Mouse (Mus musculus) limb, embryonic 12.5 days (tissue): ENCODE data around the gene Trim14. TPM values are rescaled to one million over a fixed set of nuclear protein-coding genes. Genes with fewer than 3 reads are reported as not detected.

ENCODE experiments used
- ATAC-seq: fragments of 200-750 bp; cut with Nextera tagmentation; 2 replicates; pipeline ENCODE4 v1.8.0; 2017; ENCODE audit warnings: low read depth, moderate TSS enrichment; ENCODE audit not compliant: insufficient number of reproducible peaks, insufficient read depth, low FRiP score, low TSS enrichment
- H3K27ac ChIP-seq: fragments of 300-500 bp; sonication (generic); 2 replicates; pipeline ENCODE4 v1.5.1; 2016; ENCODE audit warnings: mild to moderate bottlenecking, moderate library complexity
- H3K27me3 ChIP-seq: fragments of 300-500 bp; sonication (generic); 2 replicates; pipeline ENCODE4 v1.6.1; 2016; ENCODE audit warnings: mild to moderate bottlenecking, moderate library complexity
- H3K36me3 ChIP-seq: fragments of 300-500 bp; sonication (generic); 2 replicates; pipeline ENCODE4 v1.6.1; 2016; ENCODE audit warnings: mild to moderate bottlenecking, moderate library complexity
- H3K4me1 ChIP-seq: fragments of 300-500 bp; sonication (generic); replicated peaks from 2 replicates; pipeline ENCODE4 v1.6.1; 2016
- H3K4me2 ChIP-seq: fragments of 300-500 bp; sonication (generic); 2 replicates; pipeline ENCODE4 v1.6.1; 2016; ENCODE audit warnings: mild to moderate bottlenecking, moderate library complexity
- H3K4me3 ChIP-seq: fragments of 300-500 bp; sonication (generic); replicated peaks from 2 replicates; pipeline ENCODE4 v1.5.1; 2016; ENCODE audit warnings: mild to moderate bottlenecking
- H3K9ac ChIP-seq: fragments of 300-500 bp; sonication (generic); replicated peaks from 2 replicates; pipeline ENCODE4 v1.6.1; 2016; ENCODE audit warnings: mild to moderate bottlenecking, moderate library complexity
- H3K9me3 ChIP-seq: fragments of 300-500 bp; sonication (generic); 2 replicates; pipeline ENCODE4 v1.6.1; 2016; ENCODE audit warnings: mild to moderate bottlenecking, moderate library complexity
- WGBS: fragments of 180-500 bp; shearing (Covaris S2); methylation state at CpG from one replicate; pipeline ENCODE4 v1.1.7; 2016; 5-methylcytosine and 5-hydroxymethylcytosine counted together
- polyA plus RNA-seq: library from polyadenylated mRNA; unstranded; fragments of >200 nt; fragmentation: Nextera tagmentation; extraction: Ambion mirVana; gene quantifications from 2 replicates; pipeline ENCODE4 v1.2.1, GENCODE M21; 2016

Gene Trim14
- polyA plus RNA-seq, 1 experiment from 2014 or later: 0.43 TPM

- Histone ChIP-seq H3K4me1 (0 out of 2 replicates have a peak, but pooled peaks cover 9% of the 10 kb centered on the region), H3K27me3 (no peaks in the 10 kb centered on the region), H3K9me3 (0 out of 2 replicates have a peak, but pooled peaks cover 4% of the 10 kb centered on the region), H3K4me3 (no peak overlapping the region), H3K27ac (no peak overlapping the region), H3K36me3 (no peaks in the 10 kb centered on the region), H3K9ac (no peak overlapping the region), H3K4me2 (no peak overlapping the region)
- WGBS: 32% methylated on average over 9 of the region's 9 CpGs
- no peak for ATAC-seq
These were observed 38.2 kb upstream of the Trim14 start for GRCm38 (mm10) chr4:46574024-46574753.

- Histone ChIP-seq H3K27me3 (no peaks in the 10 kb centered on the region), H3K4me2 (no peak overlapping the region), H3K9me3 (no peaks in the 10 kb centered on the region), H3K9ac (no peak overlapping the region), H3K27ac (no peak overlapping the region), H3K4me1 (0 out of 2 replicates have a peak, but pooled peaks cover 9% of the 10 kb centered on the region), H3K4me3 (no peak overlapping the region), H3K36me3 (no peaks in the 10 kb centered on the region)
- 75% methylated on average over 4 of the region's 4 CpGs for WGBS
- no peak for ATAC-seq
These were observed 36.7 kb upstream of the Trim14 start for GRCm38 (mm10) chr4:46572616-46573015.

GRCm38 (mm10) chr4:46571744-46572143, 35.8 kb upstream of the Trim14 start:
- Histone ChIP-seq H3K4me2 (no peak overlapping the region), H3K27ac (no peak overlapping the region), H3K27me3 (no peaks in the 10 kb centered on the region), H3K4me3 (no peak overlapping the region), H3K4me1 (0 out of 2 replicates have a peak, but pooled peaks cover 9% of the 10 kb centered on the region), H3K36me3 (no peaks in the 10 kb centered on the region), H3K9me3 (no peaks in the 10 kb centered on the region), H3K9ac (no peak overlapping the region)
- no peak for ATAC-seq
- WGBS: 91% methylated on average over 9 of the region's 9 CpGs

GRCm38 (mm10) chr4:46569671-46570070, 33.7 kb upstream of the Trim14 start:
- Histone ChIP-seq H3K4me3 (no peak overlapping the region), H3K27ac (no peak overlapping the region), H3K36me3 (no peaks in the 10 kb centered on the region), H3K9ac (no peak overlapping the region), H3K4me2 (no peak overlapping the region), H3K9me3 (no peaks in the 10 kb centered on the region), H3K27me3 (no peaks in the 10 kb centered on the region), H3K4me1 (0 out of 2 replicates have a peak, but pooled peaks cover 8% of the 10 kb centered on the region)
- no peak for ATAC-seq
- WGBS: 39% methylated on average over 5 of the region's 5 CpGs

DNA sequence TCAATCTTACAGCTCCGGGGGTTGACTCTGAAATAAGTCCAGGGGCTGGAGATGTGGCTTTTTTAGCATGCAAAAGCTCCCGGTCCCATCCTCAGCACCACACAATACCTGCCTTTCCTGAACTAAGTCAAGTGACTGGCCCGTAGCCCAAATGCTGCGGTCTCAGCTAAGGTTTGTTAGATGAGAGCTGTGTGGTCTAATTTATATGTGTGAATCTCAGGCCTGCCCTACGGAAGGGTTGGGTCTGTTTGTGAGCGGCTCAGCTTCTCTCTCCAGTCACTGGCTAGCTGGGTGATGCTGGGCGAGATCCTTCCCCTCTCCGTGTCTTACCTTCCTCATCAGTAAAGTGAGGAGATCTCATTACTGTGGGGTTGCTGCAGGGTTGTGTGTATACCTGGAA, 32.2 kb upstream of the Trim14 start:
- no peak overlapping the region for H3K27ac ChIP-seq
- H3K4me2 ChIP-seq: no peak overlapping the region
- H3K36me3 ChIP-seq: no peaks in the 10 kb centered on the region
- H3K9ac ChIP-seq: no peak overlapping the region
- no peak for ATAC-seq
- no peak overlapping the region for H3K4me3 ChIP-seq
- no peaks in the 10 kb centered on the region for H3K9me3 ChIP-seq
- no peaks in the 10 kb centered on the region for H3K4me1 ChIP-seq
- 87% methylated on average over 8 of the region's 8 CpGs for WGBS
- no peaks in the 10 kb centered on the region for H3K27me3 ChIP-seq

DNA sequence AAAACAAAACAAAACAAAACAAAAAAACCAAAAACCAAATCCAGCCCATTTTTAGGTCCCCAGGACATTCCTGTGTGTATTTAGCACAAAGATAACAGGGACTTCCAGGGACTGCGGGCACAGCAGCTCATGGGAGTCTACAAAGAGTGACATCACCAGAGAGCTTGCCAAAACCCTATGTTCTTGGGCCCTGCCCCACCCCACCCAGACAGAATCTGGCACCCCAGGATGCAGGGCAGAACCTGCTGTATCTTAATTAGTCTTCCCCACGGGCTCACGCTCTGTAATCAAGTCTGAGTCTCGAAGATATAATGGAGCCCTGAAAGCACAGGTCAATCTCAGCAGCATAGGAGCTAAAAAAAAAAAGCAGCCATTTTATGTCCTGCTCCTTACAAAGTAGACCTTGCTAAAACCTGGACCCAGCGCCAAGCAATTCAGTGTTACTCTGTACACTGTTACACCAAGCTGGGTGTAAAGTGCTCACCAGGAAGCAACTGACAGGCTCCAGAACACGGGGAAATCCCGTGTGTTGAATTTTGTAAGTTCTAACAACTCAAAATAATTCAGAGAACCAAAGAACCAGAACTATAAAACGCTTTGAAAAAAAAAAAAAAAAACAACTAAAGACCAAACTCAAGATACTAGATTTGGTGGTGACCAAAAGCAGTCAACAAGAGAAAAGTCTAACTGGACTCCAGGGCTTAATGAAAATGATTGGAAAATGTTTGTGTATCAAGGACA, 31.2 kb upstream of the Trim14 start:
- Histone ChIP-seq H3K36me3 (no peaks in the 10 kb centered on the region), H3K4me2 (no peak overlapping the region), H3K9ac (no peak overlapping the region), H3K27me3 (no peaks in the 10 kb centered on the region), H3K9me3 (no peaks in the 10 kb centered on the region), H3K27ac (no peak overlapping the region), H3K4me1 (no peaks in the 10 kb centered on the region), H3K4me3 (no peak overlapping the region)
- no peak for ATAC-seq
- 72% methylated on average over 8 of the region's 8 CpGs for WGBS

GRCm38 (mm10) chr4:46565393-46565955, 29.5 kb upstream of the Trim14 start:
- no peak for ATAC-seq
- H3K4me3 ChIP-seq: no peak overlapping the region
- WGBS: 89% methylated on average over 4 of the region's 4 CpGs

DNA sequence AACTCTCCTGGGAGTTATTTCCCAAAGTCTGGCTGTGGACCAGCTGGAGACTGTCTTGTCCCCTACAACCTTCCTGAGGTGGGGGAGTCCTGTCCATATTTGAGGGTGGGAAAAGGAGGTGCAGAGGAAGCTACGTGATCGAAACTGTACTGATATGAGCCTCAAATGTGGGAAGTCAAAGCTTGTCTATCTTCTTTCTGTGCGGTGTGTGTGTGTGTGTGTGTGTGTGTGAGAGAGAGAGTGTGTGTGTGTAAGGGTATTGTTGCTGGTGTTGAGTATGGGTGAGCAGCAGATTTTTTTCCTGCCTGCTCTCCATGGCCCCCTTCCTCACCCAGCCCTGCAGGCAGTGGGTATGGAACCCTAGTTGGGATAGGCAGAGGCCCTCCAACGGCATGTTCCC, 28.3 kb upstream of the Trim14 start:
- H3K27ac ChIP-seq: no peak overlapping the region
- H3K27me3 ChIP-seq: no peaks in the 10 kb centered on the region
- ATAC-seq: no peak
- no peak overlapping the region for H3K9ac ChIP-seq
- WGBS: 91% methylated on average over 4 of the region's 4 CpGs
- H3K4me3 ChIP-seq: no peak overlapping the region
- H3K9me3 ChIP-seq: no peaks in the 10 kb centered on the region
- H3K36me3 ChIP-seq: no peaks in the 10 kb centered on the region
- H3K4me1 ChIP-seq: no peaks in the 10 kb centered on the region
- H3K4me2 ChIP-seq: no peak overlapping the region

More at GRCm38 (mm10) chr4:46565393-46565955, 29.5 kb upstream of the Trim14 start:
- H3K9me3 ChIP-seq: no peaks in the 10 kb centered on the region
- no peaks in the 10 kb centered on the region for H3K36me3 ChIP-seq
- H3K4me1 ChIP-seq: no peaks in the 10 kb centered on the region
- H3K27me3 ChIP-seq: no peaks in the 10 kb centered on the region
- H3K4me2 ChIP-seq: no peak overlapping the region
- no peak overlapping the region for H3K9ac ChIP-seq
- no peak overlapping the region for H3K27ac ChIP-seq

GRCm38 (mm10) chr4:46563847-46564246, 27.9 kb upstream of the Trim14 start:
- Histone ChIP-seq H3K4me3 (no peak overlapping the region), H3K9me3 (no peaks in the 10 kb centered on the region), H3K36me3 (no peaks in the 10 kb centered on the region), H3K9ac (no peak overlapping the region), H3K27ac (no peak overlapping the region), H3K27me3 (no peaks in the 10 kb centered on the region), H3K4me1 (no peaks in the 10 kb centered on the region), H3K4me2 (no peak overlapping the region)
- WGBS: 68% methylated on average over 10 of the region's 10 CpGs
- no peak for ATAC-seq

DNA sequence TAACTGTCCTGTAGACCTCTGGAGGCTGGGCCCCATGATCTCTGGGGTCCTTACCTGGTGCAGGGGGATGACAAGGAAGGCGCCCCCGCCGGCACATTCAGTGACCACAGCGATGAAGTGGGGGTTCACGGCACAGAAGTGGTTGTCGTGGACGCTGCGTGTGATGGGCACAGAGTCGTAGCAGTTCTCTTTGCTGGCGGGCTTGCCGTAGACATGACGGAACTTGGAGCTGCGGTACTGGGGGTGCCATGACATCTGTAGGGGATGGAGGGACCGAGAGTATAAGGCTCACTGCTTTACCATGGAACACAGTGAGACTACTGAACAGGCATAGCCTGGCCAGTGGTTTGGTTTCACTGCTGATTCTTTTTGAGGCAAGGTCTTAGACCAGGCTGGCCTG, 26.9 kb upstream of the Trim14 start:
- 94% methylated on average over 14 of the region's 14 CpGs for WGBS
- no peak for ATAC-seq
- no peaks in the 10 kb centered on the region for H3K4me1 ChIP-seq
- H3K9me3 ChIP-seq: no peaks in the 10 kb centered on the region
- no peaks in the 10 kb centered on the region for H3K27me3 ChIP-seq
- H3K36me3 ChIP-seq: no peaks in the 10 kb centered on the region
- no peak overlapping the region for H3K4me2 ChIP-seq
- no peak overlapping the region for H3K9ac ChIP-seq
- H3K4me3 ChIP-seq: no peak overlapping the region
- H3K27ac ChIP-seq: no peak overlapping the region

GRCm38 (mm10) chr4:46562037-46562436, 26.1 kb upstream of the Trim14 start:
- Histone ChIP-seq H3K4me1 (no peaks in the 10 kb centered on the region), H3K9ac (no peak overlapping the region), H3K9me3 (no peaks in the 10 kb centered on the region), H3K4me2 (no peak overlapping the region), H3K36me3 (no peaks in the 10 kb centered on the region), H3K4me3 (no peak overlapping the region), H3K27ac (no peak overlapping the region), H3K27me3 (no peaks in the 10 kb centered on the region)
- no peak for ATAC-seq
- 75% methylated on average over 5 of the region's 5 CpGs for WGBS
